Mouse (Mus musculus) kidney, embryonic 14.5 days (tissue): ENCODE data around the gene Dio1. TPM values are rescaled to one million over a fixed set of nuclear protein-coding genes. Genes with fewer than 3 reads are reported as not detected.

Experiments used
- ATAC-seq: fragments of 200-750 bp; cut with Nextera tagmentation; 2 replicates; pipeline ENCODE4 v1.8.0; 2017; ENCODE audit warnings: moderate number of reproducible peaks, mild to moderate bottlenecking, moderate TSS enrichment, moderate library complexity; ENCODE audit not compliant: low FRiP score, low TSS enrichment
- H3K27ac ChIP-seq: fragments of 300-500 bp; sonication (generic); 2 replicates; pipeline ENCODE4 v1.5.1; 2014; ENCODE audit warnings: low read depth, mild to moderate bottlenecking, low read length, moderate library complexity, mixed read lengths
- H3K27me3 ChIP-seq: fragments of 300-500 bp; sonication (generic); 2 replicates; pipeline ENCODE4 v1.6.1; 2014; ENCODE audit warnings: mild to moderate bottlenecking, low read length; ENCODE audit not compliant: control insufficient read depth, insufficient read depth
- H3K36me3 ChIP-seq: fragments of 300-500 bp; sonication (generic); 2 replicates; pipeline ENCODE4 v1.6.1; 2014; ENCODE audit warnings: low read length, mixed read lengths; ENCODE audit not compliant: control insufficient read depth, insufficient read depth
- H3K4me1 ChIP-seq: fragments of 300-500 bp; sonication (generic); 2 replicates; pipeline ENCODE4 v1.6.1; 2014; ENCODE audit warnings: low read length, mixed read lengths; ENCODE audit not compliant: control insufficient read depth, insufficient read depth
- H3K4me2 ChIP-seq: fragments of 300-500 bp; sonication (generic); replicated peaks from 2 replicates; pipeline ENCODE4 v1.6.1; 2014; ENCODE audit warnings: low read depth, mild to moderate bottlenecking, low read length
- H3K4me3 ChIP-seq: fragments of 300-500 bp; sonication (generic); 2 replicates; pipeline ENCODE4 v1.5.1; 2014; ENCODE audit warnings: mild to moderate bottlenecking, low read length
- H3K9ac ChIP-seq: fragments of 300-500 bp; sonication (generic); 2 replicates; pipeline ENCODE4 v1.6.1; 2014; ENCODE audit warnings: low read depth, mild to moderate bottlenecking, low read length, moderate library complexity
- H3K9me3 ChIP-seq: fragments of 300-500 bp; sonication (generic); 2 replicates; pipeline ENCODE4 v1.6.1; 2016; ENCODE audit warnings: low read length; ENCODE audit not compliant: control insufficient read depth
- WGBS: fragments of 180-500 bp; shearing (Covaris S2); extraction: QIAGEN DNeasy Blood & Tissue Kit; methylation state at CpG from one replicate; pipeline ENCODE4 v1.1.7; 2014; 5-methylcytosine and 5-hydroxymethylcytosine counted together
- polyA plus RNA-seq: library from polyadenylated mRNA; unstranded; fragments of >200 nt; fragmentation: Nextera tagmentation; extraction: Ambion mirVana; gene quantifications from 2 replicates; pipeline ENCODE4 v1.2.1, GENCODE M21; 2014

Dio1 gene
- polyA plus RNA-seq, 1 experiment from 2014 or later, result 0.38 TPM

DNA sequence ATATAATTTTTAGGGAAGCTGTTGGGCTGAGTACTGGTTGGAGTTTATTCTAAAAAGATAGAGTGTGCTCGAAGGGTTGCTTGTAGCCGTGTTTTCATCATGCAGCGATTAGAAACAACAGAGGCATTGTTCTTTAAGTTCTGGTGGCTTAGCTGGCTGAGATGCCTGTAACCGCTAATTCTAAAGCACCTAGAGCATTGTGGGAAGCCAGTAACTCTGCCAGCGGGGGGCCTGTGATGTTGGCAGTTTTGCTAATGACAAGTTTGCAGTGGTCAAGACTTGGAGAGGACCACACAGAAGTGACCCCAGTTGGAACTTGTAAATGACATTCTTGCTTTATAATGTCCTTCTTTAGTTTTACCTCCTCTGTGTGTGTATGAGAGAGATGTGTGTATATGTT lies 34.4 kb upstream of the Dio1 start:
- Histone ChIP-seq H3K9me3 (no peaks in the 10 kb centered on the region), H3K4me2 (no peak overlapping the region), H3K27me3 (no peaks in the 10 kb centered on the region), H3K9ac (no peak overlapping the region), H3K4me1 (no peaks in the 10 kb centered on the region), H3K27ac (no peak overlapping the region), H3K36me3 (0 out of 2 replicates have a peak, but pooled peaks cover 2% of the 10 kb centered on the region), H3K4me3 (no peak overlapping the region)
- 71% methylated on average over 5 of the region's 5 CpGs for WGBS
- ATAC-seq, result no peak

DNA sequence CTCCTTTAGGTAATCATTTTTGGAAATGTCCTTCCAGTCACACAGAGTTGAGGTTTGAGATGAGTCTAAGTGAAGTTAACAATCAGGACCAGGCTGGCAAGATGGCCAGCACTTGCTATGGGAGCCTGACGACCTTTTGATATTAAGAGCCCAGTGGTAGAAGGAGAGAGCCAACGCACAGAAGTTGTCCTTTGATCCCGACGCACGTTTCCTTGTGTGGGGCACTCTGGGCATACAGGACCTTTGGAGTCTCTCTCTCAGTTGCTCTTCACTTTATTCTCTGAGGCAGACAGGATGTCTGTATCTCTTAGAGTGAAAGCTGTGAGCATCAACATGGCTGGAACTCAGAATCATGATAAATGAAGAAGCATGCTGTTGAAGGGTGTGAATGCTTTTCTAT lies 30.5 kb upstream of the Dio1 start:
- WGBS, result 83% methylated on average over 5 of the region's 5 CpGs
- H3K4me1 ChIP-seq, result no peaks in the 10 kb centered on the region
- no peak for ATAC-seq
- H3K4me2 ChIP-seq, result no peak overlapping the region
- no peaks in the 10 kb centered on the region for H3K36me3 ChIP-seq
- no peak overlapping the region for H3K4me3 ChIP-seq
- no peaks in the 10 kb centered on the region for H3K9me3 ChIP-seq
- H3K27me3 ChIP-seq, result no peaks in the 10 kb centered on the region
- H3K9ac ChIP-seq, result no peak overlapping the region
- H3K27ac ChIP-seq, result no peak overlapping the region

DNA sequence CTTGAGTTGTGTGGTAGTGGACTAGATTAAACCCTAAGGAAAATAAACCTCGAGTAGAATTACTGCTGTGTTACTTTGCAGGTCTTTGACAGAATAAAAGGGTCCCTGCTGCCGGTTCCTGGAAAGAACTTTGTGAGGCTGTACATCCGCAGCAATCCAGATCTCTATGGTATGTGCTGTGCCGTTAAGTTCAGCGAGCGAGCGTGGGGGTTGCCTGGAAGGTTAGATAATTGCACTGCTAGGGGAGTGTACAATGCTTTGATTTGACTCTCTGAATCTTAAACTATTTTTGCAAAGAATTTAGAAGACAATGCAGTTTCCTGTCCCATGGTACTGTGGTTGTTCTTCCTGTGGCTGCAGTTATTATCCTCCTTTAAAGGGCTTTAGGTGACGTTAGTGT lies 29.4 kb upstream of the Dio1 start:
- WGBS, result 42% methylated on average over 8 of the region's 8 CpGs
- H3K9me3 ChIP-seq, result no peaks in the 10 kb centered on the region
- no peak overlapping the region for H3K9ac ChIP-seq
- H3K27me3 ChIP-seq, result no peaks in the 10 kb centered on the region
- H3K4me3 ChIP-seq, result no peak overlapping the region
- no peaks in the 10 kb centered on the region for H3K36me3 ChIP-seq
- H3K27ac ChIP-seq, result no peak overlapping the region
- H3K4me1 ChIP-seq, result no peaks in the 10 kb centered on the region
- ATAC-seq, result no peak
- H3K4me2 ChIP-seq, result no peak overlapping the region

DNA sequence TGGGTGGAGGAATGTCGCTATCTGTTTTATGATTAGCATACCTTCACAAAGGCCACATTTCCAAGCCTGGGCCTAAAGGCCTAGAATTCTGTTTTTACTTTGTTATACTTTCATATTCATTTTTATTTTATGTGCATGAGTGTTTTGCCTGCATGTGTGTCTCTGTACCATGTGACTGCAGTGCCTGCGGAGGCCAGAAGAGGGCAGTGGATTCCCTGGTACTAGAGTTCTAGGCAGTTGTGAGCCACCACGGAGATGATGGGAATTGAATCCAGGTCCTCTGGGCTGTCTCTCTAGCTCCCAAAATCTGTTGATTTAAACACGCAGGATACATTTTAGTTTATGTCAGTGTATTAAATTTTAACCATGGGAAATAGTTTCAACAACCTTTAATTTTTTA lies 26.5 kb upstream of the Dio1 start:
- H3K9me3 ChIP-seq, result no peaks in the 10 kb centered on the region
- no peaks in the 10 kb centered on the region for H3K4me1 ChIP-seq
- no peaks in the 10 kb centered on the region for H3K27me3 ChIP-seq
- no peak overlapping the region for H3K4me3 ChIP-seq
- 92% methylated on average over 4 of the region's 4 CpGs for WGBS
- H3K36me3 ChIP-seq, result peaks cover 2% of the 10 kb centered on the region; the same call in 1 of the 2 replicates
- H3K27ac ChIP-seq, result no peak overlapping the region
- no peak for ATAC-seq
- no peak overlapping the region for H3K9ac ChIP-seq
- H3K4me2 ChIP-seq, result no peak overlapping the region

DNA sequence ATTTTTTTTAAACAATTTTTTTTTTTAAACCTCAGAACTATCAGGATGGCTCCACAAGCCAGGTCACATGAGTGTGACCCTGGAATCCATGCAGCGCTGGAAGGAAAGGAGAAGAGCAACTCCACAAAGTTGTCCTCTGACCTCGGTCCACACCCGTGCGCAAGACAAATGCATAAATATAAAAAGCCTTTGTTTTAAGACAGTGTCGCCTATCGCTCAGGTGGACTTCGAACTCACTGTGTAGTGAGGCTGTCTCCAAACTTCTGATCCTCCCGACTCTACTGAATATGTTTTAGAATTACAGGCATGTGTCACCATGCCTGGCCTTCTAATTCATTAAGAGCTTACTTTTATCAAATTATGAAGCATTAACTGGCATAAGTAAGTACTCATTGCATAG lies 21.6 kb upstream of the Dio1 start:
- Histone ChIP-seq H3K9ac (no peak overlapping the region), H3K4me1 (no peaks in the 10 kb centered on the region), H3K27me3 (no peaks in the 10 kb centered on the region), H3K9me3 (no peaks in the 10 kb centered on the region), H3K4me2 (no peak overlapping the region), H3K4me3 (no peak overlapping the region), H3K36me3 (peaks cover 6% of the 10 kb centered on the region; the same call in 1 of the 2 replicates), H3K27ac (no peak overlapping the region)
- WGBS, result 90% methylated on average over 8 of the region's 8 CpGs
- no peak for ATAC-seq

DNA sequence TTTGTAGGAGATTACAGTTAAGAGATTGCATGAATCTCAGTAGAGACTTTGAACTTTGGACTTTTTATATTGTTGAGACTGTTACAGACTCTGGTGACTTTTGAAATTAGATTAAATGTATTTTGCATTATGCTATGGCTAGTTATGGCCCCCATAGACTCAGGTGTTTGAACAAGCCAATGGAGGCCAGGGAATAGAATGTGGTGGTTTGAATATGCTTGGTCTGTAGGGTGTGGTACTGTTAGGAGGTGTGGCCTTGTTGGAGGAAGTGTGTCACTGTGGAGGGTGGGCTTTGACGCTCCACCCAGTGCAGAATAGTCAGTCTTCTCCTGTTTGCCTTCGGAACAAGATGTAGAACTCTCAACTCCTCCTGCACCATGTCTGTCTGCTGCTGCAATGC lies 16.1 kb upstream of the Dio1 start:
- H3K4me2 ChIP-seq, result no peak overlapping the region
- no peak for ATAC-seq
- H3K27me3 ChIP-seq, result no peaks in the 10 kb centered on the region
- peaks cover 13% of the 10 kb centered on the region for H3K36me3 ChIP-seq
- WGBS, result 95% methylated on average over 2 of the region's 2 CpGs
- H3K4me3 ChIP-seq, result no peak overlapping the region
- no peak overlapping the region for H3K27ac ChIP-seq
- no peak overlapping the region for H3K9ac ChIP-seq
- no peaks in the 10 kb centered on the region for H3K9me3 ChIP-seq
- no peaks in the 10 kb centered on the region for H3K4me1 ChIP-seq

DNA sequence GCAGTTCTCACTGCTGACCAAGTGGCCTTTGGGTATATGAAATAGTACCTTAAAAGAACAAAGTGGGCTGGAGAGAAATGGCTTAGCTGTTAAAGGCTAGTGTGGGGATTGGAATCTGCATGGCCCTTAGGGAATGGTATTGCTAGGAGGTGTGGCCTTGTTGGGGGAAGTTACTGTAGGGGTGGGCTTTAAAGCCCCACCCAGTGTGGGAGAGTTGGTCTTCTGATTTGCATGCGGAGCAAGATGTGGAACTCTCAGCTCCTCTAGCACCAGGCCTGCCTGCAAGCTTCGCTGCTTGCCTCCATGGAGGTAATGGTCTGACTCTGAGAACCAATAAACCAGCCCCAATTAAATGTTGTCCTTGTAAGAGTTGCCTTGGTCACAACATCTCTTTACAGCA lies 14.1 kb upstream of the Dio1 start:
- H3K4me3 ChIP-seq, result no peak overlapping the region
- no peak overlapping the region for H3K9ac ChIP-seq
- 67% methylated on average over 2 of the region's 2 CpGs for WGBS
- H3K4me2 ChIP-seq, result no peak overlapping the region
- no peak for ATAC-seq
- peaks cover 16% of the 10 kb centered on the region for H3K36me3 ChIP-seq
- H3K9me3 ChIP-seq, result no peaks in the 10 kb centered on the region
- no peaks in the 10 kb centered on the region for H3K4me1 ChIP-seq
- H3K27ac ChIP-seq, result no peak overlapping the region
- H3K27me3 ChIP-seq, result no peaks in the 10 kb centered on the region

DNA sequence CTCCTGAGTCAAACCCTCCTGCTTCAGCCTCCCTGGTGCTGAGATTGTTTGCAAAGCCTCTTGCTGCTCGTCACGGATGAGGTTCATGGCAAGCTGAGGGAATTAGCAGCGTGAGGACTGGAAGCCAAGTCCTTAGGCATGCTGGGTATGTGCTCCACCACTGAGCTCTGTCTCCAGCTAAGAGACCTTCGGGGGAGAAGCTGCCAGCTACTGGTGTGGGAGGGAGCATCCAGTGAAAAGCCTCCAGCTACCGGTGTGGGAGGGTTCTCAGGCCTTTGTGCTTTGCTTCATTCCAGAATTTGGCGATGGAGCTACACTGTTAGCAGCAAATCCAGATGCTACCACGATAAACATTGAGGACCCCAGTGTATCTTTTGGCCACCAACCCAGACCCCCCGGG lies 11.7 kb upstream of the Dio1 start:
- Histone ChIP-seq H3K27ac (no peak overlapping the region), H3K9me3 (no peaks in the 10 kb centered on the region), H3K9ac (no peak overlapping the region), H3K4me2 (no peak overlapping the region), H3K36me3 (peaks cover 16% of the 10 kb centered on the region), H3K4me3 (no peak overlapping the region), H3K4me1 (peaks cover 4% of the 10 kb centered on the region; the same call in 1 of the 2 replicates), H3K27me3 (no peaks in the 10 kb centered on the region)
- 82% methylated on average over 8 of the region's 8 CpGs for WGBS
- ATAC-seq, result no peak

DNA sequence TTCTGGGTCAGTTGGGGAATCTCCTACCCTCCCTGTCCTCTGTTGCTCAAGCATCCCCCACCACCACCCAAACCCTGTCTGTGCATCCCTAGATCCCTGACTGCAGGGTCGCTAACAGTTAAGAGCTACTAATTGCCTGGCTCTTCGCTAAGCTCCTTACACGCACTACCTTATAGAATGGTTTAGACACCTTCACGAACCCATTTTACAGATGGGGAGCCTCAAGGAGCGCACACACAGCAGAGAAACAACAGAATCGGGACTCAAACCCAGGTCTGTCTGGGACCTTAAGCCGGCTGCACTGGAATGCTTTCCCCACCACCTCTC lies 7.5 kb upstream of the Dio1 start:
- Histone ChIP-seq H3K4me3 (peak overlapping the region; percentile 74), H3K27me3 (no peaks in the 10 kb centered on the region), H3K27ac (no peak overlapping the region), H3K9ac (peak overlapping the region; percentile 54), H3K4me1 (peaks cover 4% of the 10 kb centered on the region; the same call in 1 of the 2 replicates), H3K4me2 (peak overlapping the region; percentile 87), H3K36me3 (peaks cover 6% of the 10 kb centered on the region; the same call in 1 of the 2 replicates), H3K9me3 (no peaks in the 10 kb centered on the region)
- no peak for ATAC-seq
- 10% methylated on average over 7 of the region's 7 CpGs for WGBS
